Mouse (Mus musculus) fibroblast of lung, adult 2 months (primary cell): Measurements from ENCODE around the gene Vstm4.

Experiments
- DNase-seq: peaks from one replicate; pipeline ENCODE4 v3.0.0-alpha.2; 2011; ENCODE audit warnings: low read depth

Gene Vstm4

GRCm38 (mm10) chr14:32856681-32857328 is at the start of gene Vstm4:
Gene Vstm4, plus strand, starts transcription at chr14:32856756.
- DNase-seq = no peak

DNA sequence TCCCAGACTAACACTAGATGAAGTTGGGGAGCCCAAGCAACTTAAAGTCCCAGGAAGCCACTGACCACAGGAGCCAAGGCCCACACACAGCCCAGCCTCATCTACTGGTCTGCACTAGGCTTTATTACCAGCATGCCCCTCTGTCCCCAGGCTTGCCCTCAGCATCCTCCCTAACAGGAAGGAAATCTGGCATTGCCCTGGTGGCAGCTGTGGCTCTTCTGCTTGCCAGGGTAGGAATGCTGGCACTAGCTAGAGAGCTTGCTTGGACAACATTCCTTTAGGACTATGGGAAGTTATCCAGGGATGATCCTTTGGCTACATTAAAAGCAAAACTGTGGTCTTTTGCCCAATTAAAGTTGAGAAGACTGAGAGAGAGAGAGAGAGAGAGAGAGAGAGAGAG is 46.4 kb upstream of the Vstm4 start:
- DNase-seq = no peak

GRCm38 (mm10) chr14:32812429-32812828 is 44.1 kb upstream of the Vstm4 start:
- no peak for DNase-seq

- DNase-seq = no peak
Observed at GRCm38 (mm10) chr14:32814961-32815360, 41.6 kb upstream of the Vstm4 start.

DNA sequence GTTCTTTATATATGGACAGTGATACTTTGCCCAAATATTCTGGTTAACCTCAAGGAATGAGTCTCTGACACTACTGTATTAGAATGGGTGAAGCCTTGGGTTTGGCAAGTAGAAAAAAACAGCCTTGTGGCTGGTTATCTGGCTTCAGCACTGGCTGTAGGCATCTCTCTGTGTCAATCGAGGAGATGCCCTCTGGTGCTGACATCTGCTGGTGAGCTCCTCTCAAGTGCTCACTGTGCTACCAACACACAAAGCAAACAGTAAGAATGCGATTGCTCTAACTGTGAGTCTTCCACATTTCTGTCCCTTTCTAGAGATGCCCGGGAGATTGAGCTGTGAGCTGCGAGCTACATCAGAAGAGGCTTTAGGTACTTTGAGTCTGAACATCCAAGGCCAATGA is 40.0 kb upstream of the Vstm4 start:
- no peak for DNase-seq

DNA sequence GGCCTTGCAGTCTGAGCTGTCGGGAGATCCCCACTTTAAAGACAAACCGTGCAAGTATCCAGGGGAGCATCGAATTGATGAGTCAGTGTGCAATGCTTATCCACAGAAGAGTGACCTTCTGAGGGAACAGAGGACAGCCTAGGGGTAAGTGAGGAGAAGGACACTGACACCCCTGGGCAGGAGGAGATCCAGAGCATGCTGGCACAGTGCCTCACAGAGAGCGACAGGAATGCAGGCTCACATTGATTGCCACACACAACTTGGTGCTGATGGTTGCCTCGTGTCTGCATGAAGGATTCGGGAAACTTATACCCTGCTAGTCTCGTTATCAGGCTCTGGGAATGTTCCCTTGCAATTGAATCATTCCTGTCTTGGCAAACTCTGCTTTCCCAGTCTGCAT is 39.3 kb upstream of the Vstm4 start:
- no peak for DNase-seq

GRCm38 (mm10) chr14:32819297-32819696 is 37.3 kb upstream of the Vstm4 start:
- DNase-seq = no peak

- DNase-seq = no peak
Observed at GRCm38 (mm10) chr14:32822812-32823211, 33.7 kb upstream of the Vstm4 start.

- DNase-seq = no peak
Observed at GRCm38 (mm10) chr14:32823861-32824260, 32.7 kb upstream of the Vstm4 start.

DNA sequence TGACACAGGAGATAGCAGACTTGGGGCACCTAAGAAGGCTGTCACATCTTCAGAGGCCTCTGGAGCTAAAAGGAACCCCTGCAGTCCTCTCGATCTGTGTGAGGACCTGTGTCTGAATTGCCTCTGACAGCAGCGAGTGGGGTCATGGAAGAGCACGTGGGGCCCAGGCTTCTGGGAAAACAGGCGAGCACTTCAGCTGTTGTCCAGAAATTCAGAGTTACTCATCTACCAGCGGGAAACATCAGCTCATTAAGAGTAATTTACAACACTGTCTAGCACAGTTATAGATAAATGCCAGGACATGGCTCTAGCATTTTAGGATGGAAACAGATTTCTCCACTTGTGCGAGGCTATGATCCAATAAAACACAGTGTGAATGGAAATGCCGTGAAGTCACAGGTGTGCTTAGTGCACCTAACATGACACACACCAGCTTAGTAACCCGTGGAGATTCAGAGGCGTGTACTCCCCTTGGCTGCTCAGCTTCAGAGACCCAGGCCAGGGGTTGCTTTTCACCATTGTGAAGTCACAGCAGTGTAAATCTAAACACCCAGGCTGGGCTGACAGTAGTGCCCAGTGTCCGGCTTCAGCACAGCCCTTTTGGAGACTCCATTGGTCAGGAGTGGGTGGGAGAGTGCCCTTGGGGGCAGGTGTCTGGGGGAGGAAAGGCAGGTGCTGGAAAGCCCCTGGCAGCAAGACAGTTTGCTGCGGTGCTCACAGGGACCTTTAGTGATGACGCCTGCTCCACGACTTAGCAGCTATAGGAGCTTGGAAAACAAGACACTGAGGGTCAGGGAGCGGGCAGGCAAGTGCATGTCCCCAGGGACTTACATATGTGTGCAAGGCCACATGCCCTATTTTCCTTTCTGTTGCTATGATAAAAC is 32.0 kb upstream of the Vstm4 start:
- DNase-seq = no peak

GRCm38 (mm10) chr14:32825426-32826032 is 31.0 kb upstream of the Vstm4 start:
- no peak for DNase-seq

DNA sequence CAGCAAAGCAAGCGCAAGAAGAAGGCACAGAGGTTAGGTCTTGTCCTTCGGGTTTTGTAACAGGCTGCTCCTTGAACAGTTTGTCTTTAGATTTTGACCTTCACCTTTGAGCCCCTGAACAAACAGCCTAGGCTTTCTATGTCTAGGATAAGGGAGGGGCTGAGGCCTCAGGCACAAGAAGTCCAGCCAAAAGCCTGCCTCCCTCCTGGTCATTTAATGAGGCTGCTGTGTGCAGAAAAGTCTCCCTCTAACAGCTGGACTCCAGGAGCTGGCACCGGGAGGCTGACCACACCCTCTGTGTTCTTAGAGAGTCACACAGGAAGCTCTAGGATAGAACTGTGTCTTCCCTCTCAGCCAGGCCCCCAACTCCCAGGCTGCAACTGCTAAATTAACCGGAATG is 29.4 kb upstream of the Vstm4 start:
- DNase-seq = no peak

- no peak for DNase-seq
Observed at GRCm38 (mm10) chr14:32827994-32828650, 28.4 kb upstream of the Vstm4 start.

DNA sequence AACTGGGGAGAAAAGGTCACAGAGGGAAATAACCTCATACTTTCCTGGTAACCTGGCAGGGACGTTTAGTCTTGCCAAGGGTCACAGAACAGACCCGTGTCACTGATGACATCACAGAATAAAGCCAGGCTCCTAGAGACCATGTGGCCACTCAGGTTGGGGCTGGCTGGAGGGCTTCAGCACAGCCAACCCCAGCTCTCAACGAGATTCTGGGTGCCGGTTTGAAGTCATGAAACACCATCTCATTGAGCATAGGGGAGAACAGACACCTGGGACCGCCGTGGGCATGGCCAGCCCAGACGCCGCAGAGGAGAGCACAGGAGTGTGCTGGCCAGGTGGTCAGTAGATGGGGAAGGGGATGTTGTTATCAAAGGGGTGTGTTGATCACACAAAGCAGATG is 22.7 kb upstream of the Vstm4 start, which contains the start of gene Fam170b:
TSS of gene Fam170b (plus strand) at position 116 of the 400 bp plus-strand sequence.
- DNase-seq = no peak

DNA sequence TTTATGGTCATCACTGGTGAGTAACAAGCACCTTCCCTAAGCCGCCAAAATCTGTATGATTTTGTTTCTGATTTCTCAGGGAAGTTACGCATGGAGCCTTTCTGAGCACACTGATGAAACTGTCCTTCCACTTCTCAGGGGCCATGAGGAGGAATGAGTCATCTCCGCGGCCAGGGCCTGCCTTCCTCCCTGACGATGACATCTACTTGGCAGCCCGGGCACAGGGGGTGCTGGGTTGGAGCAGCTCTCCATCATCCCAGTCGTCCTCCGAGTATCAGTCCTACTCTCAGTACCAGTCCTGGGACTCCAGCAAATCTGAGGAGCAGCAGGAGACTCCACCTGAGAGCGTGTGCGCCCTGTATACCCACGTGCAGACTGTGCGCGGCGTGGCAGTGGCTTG is 21.4 kb upstream of the Vstm4 start:
- DNase-seq = no peak

DNA sequence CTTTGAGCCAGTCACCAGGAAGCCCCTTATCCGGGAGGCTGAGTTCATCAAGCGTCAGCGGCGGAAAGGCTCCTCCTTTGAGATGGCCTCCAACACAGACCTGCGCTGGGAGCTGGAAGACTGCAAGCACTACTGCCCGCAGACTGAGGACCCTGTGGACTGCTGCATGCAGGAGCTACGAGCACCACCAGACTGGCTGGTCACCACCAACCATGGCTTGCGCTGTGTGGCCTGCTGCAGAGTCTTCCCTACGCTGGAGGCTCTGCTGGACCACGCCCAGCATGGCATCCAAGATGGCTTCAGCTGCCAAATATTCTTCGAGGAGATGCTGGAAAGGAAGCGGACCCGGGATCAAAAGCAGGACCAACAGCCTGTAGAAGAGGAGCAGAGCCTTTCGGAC is 21.0 kb upstream of the Vstm4 start:
- DNase-seq = no peak

DNA sequence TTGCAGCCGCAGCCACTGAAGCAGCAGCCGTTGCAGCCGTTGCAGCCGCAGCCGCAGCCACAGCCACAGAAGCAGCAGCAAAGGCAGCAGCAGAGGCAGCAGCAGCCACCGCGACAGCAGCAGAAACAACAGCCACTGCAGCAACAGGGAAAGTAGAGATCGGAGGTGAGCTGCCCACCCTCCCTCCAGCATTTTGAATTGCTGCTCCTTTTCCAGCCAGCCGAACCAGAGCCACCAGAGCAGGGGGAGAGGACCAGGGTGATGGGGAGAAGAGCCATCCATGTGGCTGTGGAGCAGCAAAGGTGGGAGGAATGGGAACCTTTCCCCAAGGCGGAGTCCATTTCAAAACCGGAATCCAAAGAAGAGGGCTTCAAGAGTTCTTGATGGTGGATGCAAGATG is 20.4 kb upstream of the Vstm4 start:
- no peak for DNase-seq

DNA sequence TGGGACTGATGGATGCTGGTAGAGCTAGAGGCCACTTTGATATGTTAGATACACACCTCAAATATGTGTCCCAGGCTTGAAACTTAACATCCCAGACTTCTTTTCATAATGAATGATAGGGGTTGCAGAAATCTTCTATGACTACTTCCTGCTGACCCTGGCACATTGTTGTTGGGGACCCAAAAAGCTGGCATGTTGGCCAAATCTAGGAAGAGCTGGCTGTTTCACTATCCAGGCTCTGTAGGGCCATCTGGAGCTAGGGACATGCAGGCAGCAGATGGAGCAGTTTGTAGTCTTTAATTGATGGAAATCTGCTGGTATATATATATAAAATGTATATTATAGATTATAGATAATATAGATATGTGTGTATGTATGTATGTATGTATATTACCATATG is 14.5 kb upstream of the Vstm4 start:
- DNase-seq = no peak

DNA sequence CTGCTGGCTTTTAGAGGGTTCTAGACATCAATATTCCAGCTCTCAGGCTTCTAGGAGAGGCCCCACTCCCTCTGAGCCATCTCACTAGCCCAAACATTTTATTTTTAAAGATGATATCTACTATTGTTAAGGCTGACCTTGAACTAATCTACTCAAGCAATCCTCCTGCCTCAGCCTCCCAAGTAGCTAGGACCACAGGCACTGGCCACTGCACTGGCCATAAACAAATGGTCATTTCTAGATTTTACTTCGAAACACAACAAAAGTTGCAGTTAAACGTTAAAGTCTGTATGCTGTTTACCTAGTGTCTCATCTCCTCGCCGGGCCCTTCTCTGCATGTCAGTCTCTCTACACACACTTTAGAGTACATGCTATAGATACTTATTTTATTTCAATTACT is 2.5 kb upstream of the Vstm4 start:
- no peak for DNase-seq

DNA sequence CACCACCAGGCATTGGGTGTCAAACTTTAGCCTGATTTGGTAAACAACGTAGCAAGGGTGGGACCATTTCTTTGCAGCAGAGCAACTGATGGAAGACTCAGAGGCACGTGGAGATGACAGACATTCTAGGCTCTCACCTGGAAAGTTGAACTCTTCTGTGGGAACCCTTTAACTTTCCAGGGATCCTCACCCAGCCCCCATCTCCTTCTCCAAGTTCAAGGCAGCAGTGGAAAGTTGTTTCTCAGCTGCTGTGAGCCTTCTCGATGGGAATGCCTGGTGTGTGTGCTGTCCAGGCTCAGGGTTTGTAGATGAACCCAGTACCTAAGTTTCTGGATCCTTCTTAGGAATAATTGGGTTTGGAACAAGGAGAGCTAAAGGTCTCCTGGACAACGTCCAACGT is 310 bp upstream of the Vstm4 start:
- DNase-seq = no peak

- DNase-seq = no peak
Observed at GRCm38 (mm10) chr14:32858361-32858760, 1.8 kb downstream of the Vstm4 start.

DNA sequence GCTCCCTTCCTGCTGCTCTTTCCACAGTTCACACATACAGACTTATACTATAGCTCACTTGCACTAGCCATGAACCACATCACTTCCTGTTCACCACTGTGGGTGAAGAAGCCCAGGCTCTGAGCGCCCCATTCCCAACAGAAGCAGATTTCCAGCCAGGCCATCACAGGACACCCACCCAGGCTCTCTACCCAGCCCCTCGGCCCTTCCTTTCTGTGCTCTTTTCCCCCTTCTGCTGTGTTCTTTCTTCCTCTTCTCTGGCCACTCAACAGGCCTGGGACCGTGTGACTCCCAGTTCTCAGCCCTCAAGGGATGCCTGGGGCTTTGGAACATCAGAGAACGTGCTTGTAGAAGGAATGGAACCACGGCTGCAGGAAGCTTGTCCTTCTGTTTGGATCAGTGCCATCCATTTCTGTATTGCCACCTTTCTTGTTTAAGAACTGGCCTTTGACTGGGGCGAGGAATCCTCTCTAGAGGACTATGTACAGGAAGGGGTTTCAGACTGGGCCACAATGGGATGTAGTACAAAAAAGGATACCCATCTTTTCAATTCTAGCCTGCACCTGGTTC is 2.5 kb downstream of the Vstm4 start:
- DNase-seq = no peak
